Mouse (Mus musculus): ENCODE results near the gene Maml1. TPM values are rescaled to one million over a fixed set of nuclear protein-coding genes. Genes with fewer than 3 reads are reported as not detected.
"Not testable (repeated sequence)": the region's sequence is repeated elsewhere in the genome, so short reads cannot be mapped to it uniquely, and the experiment has no call there.

The Maml1 gene
- polyA plus RNA-seq, 1 experiment from 2014 or later = 4.1 TPM

DNA sequence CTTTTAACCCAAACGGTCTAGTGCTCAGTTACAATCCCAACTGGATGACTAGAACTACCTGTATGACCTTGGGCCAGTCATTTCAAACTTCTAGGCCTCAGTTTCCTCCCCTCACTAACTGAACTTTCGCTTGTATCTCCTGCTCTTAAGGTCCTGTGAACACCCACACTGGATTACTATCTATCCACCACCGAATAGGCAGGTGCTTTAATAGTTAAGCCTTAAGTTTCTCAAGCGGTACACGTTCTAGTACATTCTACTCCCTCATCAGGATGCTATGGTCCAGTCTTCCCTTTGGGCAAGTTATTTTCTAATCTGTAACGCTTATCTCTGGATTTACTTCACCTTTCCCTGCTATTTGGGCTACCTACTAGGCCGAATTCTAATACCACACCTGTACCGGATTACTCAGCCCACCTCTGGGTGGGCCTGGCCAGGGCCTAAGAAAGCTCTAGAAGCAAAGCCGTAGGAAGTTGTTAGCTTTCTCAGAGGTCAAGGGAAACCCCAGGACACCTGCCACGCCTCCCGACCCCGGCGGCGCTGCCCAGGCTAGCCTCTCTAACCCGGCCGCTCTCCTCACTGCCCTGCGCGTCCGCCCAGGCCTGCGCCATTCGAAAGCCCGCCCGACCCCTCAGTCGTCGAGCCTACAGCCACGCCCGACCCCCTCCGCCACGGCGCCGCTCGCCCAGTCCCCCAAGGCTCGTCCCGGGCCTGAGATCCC is 32.8 kb upstream of the Maml1 start:
- WGBS = under 1% methylated on average over 34 of the region's 34 CpGs
- Histone ChIP-seq H3K4me2 (ENCODE audit: low read depth, low read length) (peak overlapping the region; percentile 88), H3K27me3 (ENCODE audit: control insufficient read depth, insufficient read depth, low read length) (no peaks in the 10 kb centered on the region), H3K4me3 (replicated peaks; ENCODE audit: low read length) (peak overlapping the region; percentile 85), H3K9ac (ENCODE audit: low read length) (peak overlapping the region; percentile 96), H3K9me3 (replicated peaks; ENCODE audit: control insufficient read depth, low read length) (no peaks in the 10 kb centered on the region), H3K36me3 (ENCODE audit: control insufficient read depth, insufficient read depth, low read length) (no peaks in the 10 kb centered on the region), H3K27ac (ENCODE audit: low read length) (peak overlapping the region; percentile 85), H3K4me1 (ENCODE audit: control insufficient read depth, insufficient read depth, low read length) (peaks cover 21% of the 10 kb centered on the region)
- peak; percentile 55; the same call in 1 of the 2 replicates for ATAC-seq (ENCODE audit: insufficient read depth, low FRiP score)

DNA sequence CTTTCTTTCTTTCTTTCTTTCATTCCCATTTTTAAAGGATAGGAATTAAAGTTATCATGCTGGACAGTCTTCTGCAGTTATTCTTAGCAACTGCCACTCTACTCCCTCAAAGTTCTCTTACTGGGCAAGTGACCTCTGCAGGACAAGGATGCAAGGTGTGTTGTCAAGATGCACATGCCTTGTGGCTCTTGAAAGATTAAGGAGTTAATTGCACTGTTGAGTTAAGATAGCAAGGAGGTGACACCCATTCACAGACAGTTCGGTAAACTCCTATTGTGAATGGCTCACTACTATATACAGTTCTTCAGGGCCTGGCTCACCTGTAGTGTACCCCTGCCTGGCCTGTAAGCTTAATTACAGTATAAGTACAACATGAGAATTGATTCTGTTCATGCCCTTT is 31.7 kb upstream of the Maml1 start:
- peak overlapping the region; percentile 96 for H3K9ac ChIP-seq (ENCODE audit: low read length)
- peak overlapping the region; percentile 88 for H3K4me2 ChIP-seq (ENCODE audit: low read depth, low read length)
- no peak overlapping the region for H3K27ac ChIP-seq (ENCODE audit: low read length)
- H3K9me3 ChIP-seq (replicated peaks; ENCODE audit: control insufficient read depth, low read length) = no peaks in the 10 kb centered on the region
- peaks cover 21% of the 10 kb centered on the region for H3K4me1 ChIP-seq (ENCODE audit: control insufficient read depth, insufficient read depth, low read length)
- no peaks in the 10 kb centered on the region for H3K27me3 ChIP-seq (ENCODE audit: control insufficient read depth, insufficient read depth, low read length)
- H3K4me3 ChIP-seq (replicated peaks; ENCODE audit: low read length) = peak overlapping the region; percentile 85
- ATAC-seq (ENCODE audit: insufficient read depth, low FRiP score) = no peak
- H3K36me3 ChIP-seq (ENCODE audit: control insufficient read depth, insufficient read depth, low read length) = no peaks in the 10 kb centered on the region
- WGBS = 12% methylated on average over 1 of the region's 1 CpGs

DNA sequence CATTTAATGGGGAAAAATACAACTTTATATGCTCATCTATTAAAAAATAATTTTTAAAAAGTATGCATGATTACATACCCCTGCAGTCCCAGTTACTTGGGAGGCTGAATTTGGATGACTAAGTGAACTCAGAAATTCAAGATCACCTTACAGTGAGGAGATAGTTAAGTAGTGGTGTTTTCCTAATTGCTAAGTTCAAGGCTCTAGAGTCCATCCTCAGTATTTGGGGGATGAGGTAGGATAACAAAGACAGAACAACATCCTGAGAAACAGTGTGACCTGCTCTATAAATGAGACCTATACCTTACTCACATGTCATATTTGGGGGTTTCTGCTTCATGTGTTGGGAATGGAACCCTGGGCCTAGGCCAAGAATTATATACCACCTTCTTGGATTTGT is 30.2 kb upstream of the Maml1 start:
- Histone ChIP-seq H3K9ac (ENCODE audit: low read length) (no peak overlapping the region), H3K4me2 (ENCODE audit: low read depth, low read length) (no peak overlapping the region)

DNA sequence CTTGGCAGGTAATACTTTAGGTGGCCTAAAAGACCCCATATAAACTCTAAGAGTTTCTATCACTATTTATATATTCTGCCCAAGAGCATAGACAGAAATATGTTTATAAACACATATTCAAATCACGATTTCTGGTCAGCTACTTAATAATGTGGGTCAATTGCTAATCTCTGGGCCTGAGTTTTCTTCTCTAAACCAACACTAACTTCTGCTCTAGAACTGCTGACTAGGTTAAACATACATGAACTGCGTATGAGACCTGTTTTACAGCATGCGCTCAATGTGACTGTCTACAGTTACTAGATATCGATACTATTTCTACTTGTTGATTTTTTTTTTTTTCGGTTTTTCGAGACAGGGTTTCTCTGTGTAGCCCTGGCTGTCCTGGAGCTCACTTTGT is 29.1 kb upstream of the Maml1 start:
- Histone ChIP-seq H3K4me3 (replicated peaks; ENCODE audit: low read length) (no peak overlapping the region), H3K36me3 (ENCODE audit: control insufficient read depth, insufficient read depth, low read length) (no peaks in the 10 kb centered on the region), H3K4me2 (ENCODE audit: low read depth, low read length) (no peak overlapping the region), H3K27me3 (ENCODE audit: control insufficient read depth, insufficient read depth, low read length) (no peaks in the 10 kb centered on the region), H3K9me3 (replicated peaks; ENCODE audit: control insufficient read depth, low read length) (no peaks in the 10 kb centered on the region), H3K27ac (ENCODE audit: low read length) (no peak overlapping the region), H3K9ac (ENCODE audit: low read length) (no peak overlapping the region), H3K4me1 (ENCODE audit: control insufficient read depth, insufficient read depth, low read length) (peaks cover 21% of the 10 kb centered on the region)
- WGBS = 87% methylated on average over 6 of the region's 6 CpGs
- ATAC-seq (ENCODE audit: insufficient read depth, low FRiP score) = no peak

More for the DNA sequence above, 30.2 kb upstream of the Maml1 start:
- Histone ChIP-seq H3K9me3 (replicated peaks; ENCODE audit: control insufficient read depth, low read length) (no peaks in the 10 kb centered on the region), H3K36me3 (ENCODE audit: control insufficient read depth, insufficient read depth, low read length) (no peaks in the 10 kb centered on the region), H3K27me3 (ENCODE audit: control insufficient read depth, insufficient read depth, low read length) (no peaks in the 10 kb centered on the region), H3K4me3 (replicated peaks; ENCODE audit: low read length) (no peak overlapping the region), H3K27ac (ENCODE audit: low read length) (no peak overlapping the region), H3K4me1 (ENCODE audit: control insufficient read depth, insufficient read depth, low read length) (peaks cover 21% of the 10 kb centered on the region)
- ATAC-seq (ENCODE audit: insufficient read depth, low FRiP score) = no peak

DNA sequence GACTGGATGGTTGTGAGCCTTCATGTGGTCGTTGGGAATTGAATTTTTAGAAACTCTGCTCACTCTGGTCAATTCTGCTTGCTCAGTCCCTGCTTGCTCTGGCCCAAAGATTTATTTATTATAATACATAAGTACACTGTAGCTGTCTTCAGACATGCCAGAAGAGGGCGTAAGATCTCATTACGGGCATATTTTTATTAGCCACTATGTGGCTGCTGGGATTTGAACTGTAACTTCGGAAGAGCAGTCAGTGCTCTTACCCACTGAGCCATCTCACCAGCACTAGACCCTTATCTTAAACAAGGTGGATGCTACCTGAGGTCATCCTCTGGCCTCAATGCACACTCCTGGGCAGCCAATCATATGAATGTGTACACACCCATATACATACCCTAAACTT is 27.2 kb upstream of the Maml1 start:
- H3K9ac ChIP-seq (ENCODE audit: low read length); H3K9me3 ChIP-seq (replicated peaks; ENCODE audit: control insufficient read depth, low read length); H3K27ac ChIP-seq (ENCODE audit: low read length); ATAC-seq (ENCODE audit: insufficient read depth, low FRiP score); H3K36me3 ChIP-seq (ENCODE audit: control insufficient read depth, insufficient read depth, low read length); H3K27me3 ChIP-seq (ENCODE audit: control insufficient read depth, insufficient read depth, low read length); H3K4me3 ChIP-seq (replicated peaks; ENCODE audit: low read length); H3K4me2 ChIP-seq (ENCODE audit: low read depth, low read length): not testable (repeated sequence)
- whole genome bisulfite sequencing = 77% methylated on average over 4 of the region's 4 CpGs
- peaks cover 20% of the 10 kb centered on the region for H3K4me1 ChIP-seq (ENCODE audit: control insufficient read depth, insufficient read depth, low read length)

DNA sequence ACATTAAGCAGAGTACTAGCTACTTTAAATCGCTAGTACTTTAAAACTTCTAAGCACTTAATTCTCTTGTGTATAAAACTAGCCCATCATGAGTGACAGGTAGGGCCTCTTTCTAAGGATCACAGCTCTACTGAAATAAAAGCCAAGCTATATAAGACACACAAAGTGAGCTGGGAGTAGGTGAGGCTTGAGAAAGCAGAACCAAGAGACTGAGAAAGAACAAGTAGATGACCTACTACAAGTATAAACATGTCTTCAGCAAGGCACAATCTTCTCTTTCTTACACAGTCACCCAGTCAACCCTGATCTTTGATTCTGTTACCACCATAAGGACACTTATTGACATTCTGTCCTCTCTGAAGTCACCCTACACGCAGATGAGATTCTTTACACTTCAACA is 20.7 kb upstream of the Maml1 start:
- H3K27ac ChIP-seq (ENCODE audit: low read length) = 0 out of 2 replicates have a peak overlapping the region, but pooled peaks have one; percentile 42
- 51% methylated on average over 2 of the region's 2 CpGs for WGBS
- no peaks in the 10 kb centered on the region for H3K27me3 ChIP-seq (ENCODE audit: control insufficient read depth, insufficient read depth, low read length)
- peaks cover 5% of the 10 kb centered on the region for H3K4me1 ChIP-seq (ENCODE audit: control insufficient read depth, insufficient read depth, low read length)
- no peaks in the 10 kb centered on the region for H3K9me3 ChIP-seq (replicated peaks; ENCODE audit: control insufficient read depth, low read length)
- H3K4me2 ChIP-seq (ENCODE audit: low read depth, low read length) = no peak overlapping the region
- no peak overlapping the region for H3K9ac ChIP-seq (ENCODE audit: low read length)
- peaks cover 6% of the 10 kb centered on the region; the same call in 1 of the 2 replicates for H3K36me3 ChIP-seq (ENCODE audit: control insufficient read depth, insufficient read depth, low read length)
- no peak overlapping the region for H3K4me3 ChIP-seq (replicated peaks; ENCODE audit: low read length)
- no peak for ATAC-seq (ENCODE audit: insufficient read depth, low FRiP score)

DNA sequence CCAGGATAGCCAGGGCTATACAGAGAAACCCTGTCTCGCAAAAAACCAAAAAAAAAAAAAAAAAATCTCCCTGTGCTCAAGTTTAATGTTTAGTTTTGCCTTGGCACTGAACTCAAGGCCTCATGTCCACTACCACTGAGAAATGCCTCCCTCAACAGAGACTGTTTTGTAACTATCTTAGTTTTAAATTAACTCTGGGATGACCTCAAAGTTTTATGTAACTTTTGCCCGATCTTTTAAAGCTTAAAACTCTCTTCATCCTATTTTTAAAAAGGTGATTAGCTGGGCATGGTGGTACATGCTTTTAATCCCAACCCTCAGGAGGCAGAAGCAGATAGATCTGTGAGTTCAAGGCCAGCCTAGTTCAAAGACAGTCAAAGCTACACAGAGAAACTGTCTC is 11.3 kb upstream of the Maml1 start:
- no peak overlapping the region for H3K4me3 ChIP-seq (replicated peaks; ENCODE audit: low read length)
- WGBS = 89% methylated on average over 2 of the region's 2 CpGs
- H3K9ac ChIP-seq (ENCODE audit: low read length) = no peak overlapping the region
- ATAC-seq (ENCODE audit: insufficient read depth, low FRiP score) = no peak
- no peaks in the 10 kb centered on the region for H3K27me3 ChIP-seq (ENCODE audit: control insufficient read depth, insufficient read depth, low read length)
- no peak overlapping the region for H3K27ac ChIP-seq (ENCODE audit: low read length)
- no peak overlapping the region for H3K4me2 ChIP-seq (ENCODE audit: low read depth, low read length)
- H3K4me1 ChIP-seq (ENCODE audit: control insufficient read depth, insufficient read depth, low read length) = no peaks in the 10 kb centered on the region
- H3K36me3 ChIP-seq (ENCODE audit: control insufficient read depth, insufficient read depth, low read length) = peaks cover 45% of the 10 kb centered on the region
- H3K9me3 ChIP-seq (replicated peaks; ENCODE audit: control insufficient read depth, low read length) = no peaks in the 10 kb centered on the region

DNA sequence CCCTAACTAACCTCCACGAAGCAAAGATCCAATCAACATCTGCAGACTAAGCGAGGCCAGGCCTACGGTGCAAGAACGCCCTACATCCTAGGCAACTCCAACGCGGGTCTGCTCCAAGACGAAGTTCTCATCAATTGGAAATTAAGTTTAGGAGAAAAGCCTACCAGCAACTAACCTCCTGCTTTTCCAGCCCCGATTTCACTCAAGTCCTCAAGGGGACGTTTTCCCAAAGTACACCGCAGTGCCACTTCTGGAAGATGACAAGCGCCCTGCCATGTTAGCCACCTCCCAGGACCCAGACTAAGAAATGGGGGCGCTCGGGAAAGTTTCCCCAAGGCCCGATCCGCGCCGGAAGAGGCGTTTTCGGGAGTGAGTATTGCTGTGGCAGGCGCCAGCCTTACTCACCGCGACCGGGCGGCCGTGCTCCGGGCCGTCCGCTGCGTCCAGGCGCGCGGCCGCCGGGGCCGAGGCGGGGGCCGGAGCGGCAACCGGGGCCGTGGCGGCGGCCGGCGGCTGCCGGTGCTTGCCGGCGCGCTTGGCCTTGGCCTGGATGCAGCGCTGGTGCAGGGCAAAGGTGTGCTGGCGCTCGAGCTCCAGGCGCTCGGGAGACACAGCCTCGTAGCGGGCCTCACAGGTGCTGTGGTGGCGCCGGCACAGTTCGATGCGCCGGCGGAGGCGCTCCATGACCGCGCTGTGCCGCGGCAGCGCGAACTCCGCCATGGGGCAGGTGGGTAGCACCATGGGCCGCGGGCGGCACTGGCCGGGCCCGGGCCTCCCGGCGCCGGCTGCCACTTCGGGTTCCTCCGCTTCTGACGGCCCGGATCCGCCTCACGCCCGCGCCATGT is 568 bp downstream of the Maml1 start:
- Histone ChIP-seq H3K27me3 (ENCODE audit: control insufficient read depth, insufficient read depth, low read length) (no peaks in the 10 kb centered on the region), H3K4me2 (ENCODE audit: low read depth, low read length) (peak overlapping the region; percentile 68), H3K27ac (ENCODE audit: low read length) (peak overlapping the region; percentile 97), H3K4me1 (ENCODE audit: control insufficient read depth, insufficient read depth, low read length) (peaks cover 11% of the 10 kb centered on the region), H3K9ac (ENCODE audit: low read length) (peak overlapping the region; percentile 99), H3K9me3 (replicated peaks; ENCODE audit: control insufficient read depth, low read length) (no peaks in the 10 kb centered on the region), H3K36me3 (ENCODE audit: control insufficient read depth, insufficient read depth, low read length) (peaks cover 4% of the 10 kb centered on the region; the same call in 1 of the 2 replicates), H3K4me3 (replicated peaks; ENCODE audit: low read length) (peak overlapping the region; percentile 97)
- ATAC-seq (ENCODE audit: insufficient read depth, low FRiP score) = peak; percentile 70
- under 1% methylated on average over 85 of the region's 85 CpGs for WGBS
